Mouse (Mus musculus) G1E-ER4 (cell line): ENCODE measurements around the gene Vps37c. TPM values are rescaled to one million over a fixed set of nuclear protein-coding genes. Genes with fewer than 3 reads are reported as not detected.

ENCODE experiments used
- GATA1 ChIP-seq: IDR thresholded peaks from one replicate; pipeline ENCODE4 v1.8.0; 2012; ENCODE audit warnings: low read length, inconsistent platforms
- polyA plus RNA-seq: library from polyadenylated mRNA; stranded (reverse); fragments of >175 nt; gene quantifications from 2 replicates; pipeline ENCODE4 v1.2.3, GENCODE M21; 2012

Gene Vps37c
- polyA plus RNA-seq, 1 experiment = 43.0 TPM

DNA sequence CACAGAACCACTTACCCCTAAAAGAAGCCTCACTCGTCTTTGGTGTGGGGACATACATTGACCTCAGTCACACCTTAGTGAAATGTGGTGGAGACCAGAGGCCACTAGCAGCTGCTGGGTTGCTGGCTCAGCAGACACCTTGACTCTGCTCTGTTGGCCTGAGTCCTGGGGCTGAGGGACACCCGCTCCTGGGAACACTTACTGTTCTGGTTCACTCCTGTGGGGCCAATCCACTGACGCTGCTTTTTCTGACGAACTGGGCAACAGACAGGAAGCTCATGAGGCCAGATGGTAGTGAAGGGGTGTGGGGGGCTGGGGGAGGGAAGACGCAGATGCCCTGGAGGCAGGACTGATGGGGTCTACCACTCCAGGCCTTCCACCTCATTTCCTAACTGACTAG, 32.5 kb downstream of the Vps37c start:
- no peak for TF ChIP-seq GATA1

DNA sequence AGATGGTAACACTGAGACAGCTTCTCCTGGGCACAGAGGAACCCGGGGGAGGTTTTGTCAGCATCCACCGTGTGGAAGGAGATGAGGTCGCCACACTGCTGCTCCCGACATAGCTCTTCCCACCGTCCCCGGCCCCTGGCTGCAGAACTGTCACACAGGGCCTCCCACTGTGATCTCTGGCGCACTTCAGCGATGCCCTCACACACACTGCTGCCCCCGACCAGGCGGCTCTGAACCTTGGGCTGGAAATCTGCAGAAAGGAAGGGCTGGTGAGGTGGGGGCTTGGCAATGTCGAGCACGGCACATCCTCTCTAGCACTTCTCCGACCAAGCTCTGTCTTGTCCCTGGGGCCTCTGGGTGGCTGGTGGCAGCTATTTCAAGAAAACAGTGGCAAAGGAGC, 34.5 kb downstream of the Vps37c start:
- no peak for TF ChIP-seq GATA1

DNA sequence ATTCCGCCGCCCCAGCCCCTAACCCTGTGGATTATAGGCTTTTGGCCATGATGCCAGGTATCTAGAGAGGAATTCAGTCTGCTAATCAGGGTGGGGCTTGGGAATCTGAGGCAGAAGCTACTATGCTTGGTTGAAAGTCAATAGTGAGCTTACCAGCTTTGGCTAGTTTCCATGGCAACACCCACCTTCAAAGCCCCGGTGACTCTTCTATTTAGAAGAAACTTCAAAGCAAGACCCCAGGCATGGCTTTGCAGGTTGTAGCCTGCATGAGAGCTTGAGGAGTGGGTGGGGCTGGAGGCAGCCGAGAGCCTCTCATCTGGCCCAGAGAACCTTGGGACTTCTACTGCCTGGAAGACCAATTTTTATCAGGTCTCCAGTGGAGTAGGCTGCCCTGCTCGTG, 35.1 kb downstream of the Vps37c start:
- no peak for TF ChIP-seq GATA1

DNA sequence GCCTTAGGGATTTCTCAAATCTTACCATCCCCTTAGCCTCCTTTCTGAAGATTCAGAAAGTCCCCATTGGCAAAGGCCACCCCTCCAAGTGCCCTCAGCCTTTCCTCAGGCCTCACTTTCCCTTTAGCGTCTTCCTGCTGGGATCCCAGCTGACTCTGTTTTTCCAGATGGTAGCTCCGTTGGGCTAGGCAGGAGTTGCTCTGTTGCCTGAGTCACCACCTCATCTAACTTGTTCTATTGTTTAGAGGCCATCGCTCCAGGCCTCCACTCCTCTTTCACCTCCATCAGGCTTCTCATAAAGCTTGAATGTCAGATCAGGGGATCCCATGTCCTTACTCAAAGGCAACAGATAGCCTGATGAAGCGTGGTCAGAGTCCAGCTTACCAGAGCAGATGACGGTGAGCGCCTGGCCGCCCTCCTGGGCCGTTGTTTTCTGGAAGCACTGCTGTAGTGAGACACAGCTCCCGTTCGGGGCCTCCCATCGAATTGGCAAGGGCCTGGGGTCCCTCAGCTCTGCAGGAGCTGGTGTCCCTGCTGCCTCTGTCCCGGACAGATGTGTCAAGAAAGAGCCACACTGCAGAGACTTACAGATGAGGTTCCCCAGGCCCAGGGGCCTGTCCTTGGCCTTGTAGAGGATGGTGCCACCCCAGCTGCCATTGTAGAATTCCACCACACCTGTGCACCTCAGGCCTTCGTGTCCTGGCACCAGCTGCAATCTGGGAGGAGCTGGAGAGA, 36.3 kb downstream of the Vps37c start:
- no peak for TF ChIP-seq GATA1

DNA sequence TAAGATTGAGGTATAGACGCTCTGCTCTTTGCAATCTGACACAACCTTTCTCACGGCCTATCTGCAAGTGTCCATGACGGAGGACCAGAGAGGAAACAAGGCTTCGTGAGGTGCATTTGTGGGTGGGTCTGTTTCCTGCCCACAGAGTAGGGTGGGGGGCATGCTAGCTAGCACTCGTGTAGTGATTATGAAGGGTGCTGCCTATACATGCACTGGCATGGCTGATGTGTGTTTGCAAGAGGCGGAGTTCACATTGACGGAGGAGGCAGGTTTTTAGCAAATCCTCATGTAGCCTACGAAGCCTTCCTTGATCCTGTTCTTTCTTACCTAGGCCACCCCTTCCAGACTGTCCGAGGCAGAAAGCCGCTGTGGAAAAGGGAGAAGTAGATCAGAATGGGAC, 41.4 kb downstream of the Vps37c start:
- no peak for TF ChIP-seq GATA1

DNA sequence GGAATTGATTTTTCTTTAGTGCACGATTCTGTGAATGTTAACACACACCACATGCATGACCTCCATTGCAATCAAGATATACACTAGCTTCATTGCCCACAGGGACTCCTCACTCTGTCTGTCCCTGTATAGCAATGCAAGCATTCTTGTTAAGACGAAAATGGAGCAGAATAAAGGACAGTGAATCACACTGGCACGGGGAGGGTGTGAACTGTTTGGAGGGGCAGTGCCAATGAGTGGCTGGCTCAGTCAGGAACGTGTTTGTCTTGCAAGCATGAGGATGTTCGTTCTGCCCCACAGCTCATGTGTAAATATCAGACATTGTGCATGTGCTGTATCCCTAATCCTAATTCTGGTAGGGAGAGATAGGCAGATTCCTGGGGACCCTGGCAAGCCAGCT, 41.9 kb downstream of the Vps37c start:
- no peak for TF ChIP-seq GATA1

DNA sequence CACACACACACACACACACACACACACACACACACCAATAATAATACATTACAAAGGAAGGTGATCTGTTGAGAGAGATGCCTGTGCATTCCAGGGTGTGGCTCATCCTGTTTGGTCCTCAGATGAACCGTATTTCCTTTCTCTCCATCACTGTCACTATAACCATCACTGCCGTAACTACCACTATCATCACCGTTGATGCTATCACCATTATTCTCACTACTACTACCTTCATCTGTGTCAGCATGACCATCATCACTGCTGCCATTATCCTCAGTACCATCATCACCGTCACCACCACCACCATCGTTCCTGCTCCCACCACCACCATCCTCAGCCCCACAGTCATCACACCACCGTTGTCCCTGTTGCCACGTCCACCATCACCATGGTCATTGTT, 43.4 kb downstream of the Vps37c start:
- no peak for TF ChIP-seq GATA1

DNA sequence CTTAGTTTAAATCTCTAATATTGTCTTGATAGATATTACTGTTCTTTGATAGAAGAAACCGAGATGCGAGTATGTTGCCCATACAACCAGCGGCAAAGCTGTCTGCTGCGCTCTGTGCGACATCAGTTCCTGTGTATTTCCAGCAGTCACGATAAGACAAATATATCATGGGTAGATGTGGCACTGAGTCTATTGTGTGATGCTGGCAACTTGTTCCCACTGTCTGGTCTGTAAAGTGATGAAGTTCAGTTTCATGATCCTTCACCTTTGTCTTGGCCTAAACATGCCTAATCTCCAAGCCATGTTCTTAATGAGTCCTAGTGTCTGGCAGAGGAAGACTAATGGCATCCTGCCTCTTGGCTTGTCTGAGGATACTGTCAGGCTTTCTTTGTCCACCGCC, 44.2 kb downstream of the Vps37c start:
- no peak for TF ChIP-seq GATA1

DNA sequence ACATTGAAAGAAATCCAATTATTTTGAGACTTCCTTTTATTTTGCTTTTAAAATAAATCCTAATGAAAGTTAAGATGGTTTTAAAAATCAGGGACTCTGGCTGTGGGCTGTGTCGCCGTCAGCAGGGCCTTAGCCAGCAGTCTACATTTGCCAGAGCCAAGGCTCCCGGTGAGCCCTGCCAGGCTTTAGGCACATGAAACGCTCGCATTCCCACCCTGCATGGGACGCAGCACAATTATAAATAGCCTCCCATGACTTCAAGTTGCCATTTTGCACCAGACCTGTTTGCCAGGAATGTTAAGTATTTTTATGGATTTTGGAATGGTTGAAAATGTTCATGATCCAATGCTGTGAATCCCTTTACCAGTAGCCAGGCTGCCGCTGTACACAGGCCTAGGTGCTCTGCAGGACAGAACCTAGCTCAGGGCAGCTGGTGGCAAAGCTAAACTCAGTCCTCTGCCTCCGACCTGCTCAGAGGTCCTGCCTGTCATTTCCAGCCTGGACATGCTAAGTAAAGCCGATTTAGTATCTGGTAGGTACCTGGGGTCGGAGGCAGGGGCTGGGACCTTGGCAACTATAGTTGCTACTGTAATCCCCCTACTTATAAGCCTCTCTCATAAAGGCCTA, 45.1 kb downstream of the Vps37c start:
- TF ChIP-seq GATA1 = no peak

DNA sequence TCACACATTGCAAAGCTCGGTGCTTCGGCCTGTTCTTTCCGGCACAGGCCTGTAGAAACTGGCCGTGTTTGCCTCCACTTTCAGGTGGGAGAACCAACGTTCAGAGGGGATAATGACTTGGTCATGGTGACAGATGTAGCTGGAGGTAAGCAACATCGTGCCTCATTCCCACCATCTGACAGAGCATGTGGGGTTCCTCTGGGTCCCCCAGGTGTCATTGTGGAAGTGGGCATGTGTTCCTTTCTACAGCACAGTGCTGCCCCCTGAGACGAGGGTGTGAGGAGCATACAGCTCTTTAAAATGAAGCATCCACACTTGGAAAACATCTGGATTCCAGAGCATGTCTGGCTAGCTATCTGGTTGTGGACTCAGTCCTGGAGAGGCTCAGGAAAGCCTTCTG, 46.0 kb downstream of the Vps37c start:
- TF ChIP-seq GATA1 = no peak

DNA sequence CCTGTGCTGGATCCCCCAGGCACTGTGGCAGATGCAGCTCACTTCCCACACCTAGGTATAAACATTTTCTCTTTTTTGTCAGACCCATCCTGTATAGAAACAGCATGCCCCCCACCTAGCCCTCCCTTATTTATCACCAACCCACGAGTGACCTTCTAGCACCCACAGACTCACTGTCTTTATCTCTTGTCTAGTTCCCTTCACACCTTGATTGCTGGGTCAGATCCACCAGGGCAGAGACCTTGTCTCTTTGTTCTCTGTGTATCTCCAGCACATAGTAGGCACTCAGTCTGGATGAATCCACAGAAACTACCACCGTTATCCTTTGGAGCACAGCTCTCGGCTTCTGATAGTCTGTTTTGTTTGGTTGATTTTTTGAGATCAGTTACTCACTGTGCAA, 46.5 kb downstream of the Vps37c start:
- no peak for TF ChIP-seq GATA1

DNA sequence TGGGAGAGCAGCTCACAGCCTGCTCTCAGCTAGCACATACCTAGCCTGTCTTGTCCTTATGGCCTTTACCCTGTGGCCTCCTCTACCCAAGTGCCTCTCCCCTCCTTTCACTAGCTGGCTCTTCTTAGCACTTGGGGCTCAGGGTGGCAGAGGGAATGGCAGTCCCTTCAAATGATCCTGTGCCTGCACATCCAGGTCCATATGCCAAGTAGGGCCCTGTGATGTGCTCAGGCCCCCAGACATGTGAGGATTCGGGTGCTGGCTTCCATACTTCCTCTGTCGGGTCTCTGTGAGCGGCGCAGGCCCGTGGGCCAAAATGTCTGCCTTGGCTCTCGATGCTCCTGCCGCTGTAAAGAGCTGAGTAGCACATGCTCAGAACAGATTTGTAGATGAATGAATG, 47.3 kb downstream of the Vps37c start:
- no peak for TF ChIP-seq GATA1

DNA sequence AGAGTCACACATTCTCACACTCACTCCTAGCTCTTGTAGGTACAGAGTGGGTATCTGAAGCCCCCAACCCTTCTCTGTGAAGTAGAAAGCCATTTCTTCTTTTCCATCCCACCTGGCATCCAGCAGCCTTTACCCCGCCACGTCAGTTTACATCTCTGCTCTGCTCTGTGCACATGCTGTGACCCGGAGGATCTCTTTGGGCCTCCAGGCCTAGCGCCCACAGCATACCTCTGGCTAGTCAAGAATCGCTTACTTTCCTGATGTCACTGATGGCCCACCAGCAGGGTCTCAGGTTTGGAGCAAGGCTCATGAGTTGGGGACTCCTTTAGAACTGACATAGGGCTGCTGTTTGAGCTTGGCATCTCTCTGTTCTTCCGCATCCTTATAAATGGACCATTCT, 49.5 kb downstream of the Vps37c start:
- TF ChIP-seq GATA1 = no peak

DNA sequence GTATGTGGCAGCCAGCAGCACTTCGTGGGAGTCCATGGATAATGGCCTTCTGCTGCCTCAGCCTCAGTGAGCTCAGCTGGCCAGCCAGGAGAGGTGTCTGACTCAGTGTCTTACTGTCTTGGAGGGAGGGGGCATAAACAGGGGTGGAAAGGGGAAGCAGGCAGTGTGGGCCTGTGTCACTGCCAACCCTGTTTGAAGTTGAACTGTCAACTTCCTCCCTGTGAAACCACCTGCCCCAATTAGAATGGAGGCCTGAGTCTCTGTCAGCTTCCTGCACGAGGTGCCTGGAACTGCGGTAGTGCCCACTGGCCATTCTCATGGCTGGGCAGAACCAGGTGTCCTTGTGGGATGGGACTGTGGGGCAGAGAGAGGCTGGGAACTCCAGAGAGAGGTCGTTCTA, 50.3 kb downstream of the Vps37c start, which contains the start of gene Cd5:
TSS of gene Cd5 (minus strand) at position 192 of the 400 bp plus-strand sequence.
- no peak for TF ChIP-seq GATA1

DNA sequence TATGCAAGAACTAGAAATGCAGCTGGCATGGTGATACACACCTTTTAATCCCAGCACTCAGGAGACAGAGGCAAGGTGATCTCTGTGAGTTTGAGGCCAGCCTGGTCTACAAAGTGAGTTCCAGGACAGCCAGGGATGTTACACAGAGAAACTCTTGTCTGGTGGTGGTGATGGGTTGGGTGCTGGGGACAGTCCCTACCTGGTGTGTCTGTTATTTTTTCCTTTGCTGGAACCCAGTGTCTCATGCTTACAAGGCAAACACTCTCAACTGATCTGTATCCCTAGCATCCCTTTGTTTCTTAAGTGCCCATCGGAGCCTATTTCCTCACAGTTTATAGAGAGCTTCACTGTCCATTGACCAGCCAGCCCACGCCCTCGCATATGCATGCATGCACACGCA, 51.4 kb downstream of the Vps37c start:
- no peak for TF ChIP-seq GATA1

DNA sequence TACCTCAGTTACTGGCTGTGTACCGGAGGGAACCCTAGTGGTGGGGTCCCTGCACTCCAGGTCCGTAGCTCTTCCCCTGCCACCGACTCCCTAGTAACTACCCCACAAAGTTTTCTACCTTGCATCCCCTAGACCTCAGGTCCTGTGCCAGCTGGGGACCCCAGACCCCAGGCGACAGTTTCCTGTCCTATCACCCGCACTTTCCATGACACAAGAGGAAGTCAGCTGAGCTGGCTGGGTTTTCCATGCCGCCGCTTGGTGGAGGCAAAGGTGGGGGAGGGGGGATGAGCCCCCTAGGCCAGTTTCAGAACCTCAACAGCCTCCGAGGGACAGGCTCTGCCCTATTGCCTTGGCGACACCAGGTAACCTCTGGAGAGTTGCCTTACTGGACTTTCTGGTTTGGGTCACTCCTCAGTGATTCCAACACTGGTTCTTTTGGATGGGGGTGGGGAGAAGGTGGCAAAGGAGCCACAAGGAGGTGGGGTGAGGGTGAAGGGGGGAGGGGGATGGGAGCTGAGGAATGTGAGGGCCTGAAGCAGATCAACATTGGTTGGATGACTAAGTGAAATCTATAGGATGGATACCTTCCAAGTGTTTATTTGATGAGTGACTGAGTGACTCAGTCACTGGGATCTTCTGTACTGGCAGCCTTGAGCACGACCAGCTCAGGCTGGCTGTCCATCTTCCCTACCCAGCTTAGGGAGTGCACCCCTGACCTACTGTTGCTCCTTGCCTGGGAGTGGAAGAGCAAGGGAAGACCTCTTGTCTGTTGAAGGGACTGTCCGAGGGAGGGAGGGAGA, 52.3 kb downstream of the Vps37c start:
- no peak for TF ChIP-seq GATA1
